Mouse (Mus musculus): Measurements from ENCODE around the gene Otx1.

Gene Otx1

GRCm38 (mm10) chr11:21951657-21952237, 51.0 kb downstream of the Otx1 start:
- in situ Hi-C loops (cut with MboI; ENCODE audit: low sequenced_read_pairs), result no loop called here

GRCm38 (mm10) chr11:21950094-21950493, 52.6 kb downstream of the Otx1 start:
- in situ Hi-C loops (cut with MboI; ENCODE audit: low sequenced_read_pairs), result no loop called here
